Mouse (Mus musculus): Measurements from ENCODE around the gene Dffb.
"Not testable (repeated sequence)": the region's sequence is repeated elsewhere in the genome, so short reads cannot be mapped to it uniquely, and the experiment has no call there.

The Dffb gene

GRCm38 (mm10) chr4:153957444-153958250, 17.3 kb downstream of the Dffb start:
- peak; percentile 18 for DNase-seq

DNA sequence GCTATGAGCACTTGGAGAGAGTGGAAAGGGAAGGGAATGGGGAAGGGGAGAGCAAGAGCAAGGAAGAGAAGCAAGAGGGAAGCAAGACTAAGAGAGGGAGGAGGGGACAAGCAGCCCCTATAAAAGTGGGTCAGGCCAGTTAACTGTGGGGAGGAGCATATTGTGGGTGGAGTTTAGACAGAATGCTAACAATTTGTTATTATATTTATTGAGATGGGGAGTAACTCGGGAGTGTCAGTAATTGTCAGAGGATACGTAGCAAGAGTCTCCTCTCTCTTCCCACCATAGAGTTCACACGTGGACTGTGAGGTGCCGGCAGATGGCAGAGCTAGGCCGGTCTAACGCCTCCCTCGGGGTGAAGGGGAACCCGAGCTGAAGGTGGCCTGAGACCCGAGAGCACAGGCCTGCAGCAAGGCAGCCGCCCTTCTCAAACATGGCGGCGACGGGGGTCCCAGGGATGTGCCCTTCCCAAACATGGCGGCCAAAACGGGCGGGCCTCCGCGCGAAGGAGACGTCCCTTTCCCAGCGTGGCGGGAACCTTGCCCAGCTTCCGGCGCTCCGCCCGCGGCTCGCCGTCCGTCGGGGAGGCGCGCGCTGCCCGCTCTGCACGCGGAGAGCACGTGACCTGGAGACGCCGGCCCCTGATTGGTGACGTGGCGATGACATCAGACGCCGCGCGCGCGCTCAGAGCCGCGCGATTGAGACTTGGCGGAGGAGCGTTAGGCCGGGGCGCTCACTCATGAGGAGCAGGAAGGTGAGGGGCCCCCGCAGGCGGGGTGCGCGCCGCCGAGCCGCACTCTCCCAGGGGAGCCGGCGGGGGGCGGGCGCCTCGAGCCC, 18.1 kb downstream of the Dffb start, which contains the start of gene A430005L14Rik:
Gene A430005L14Rik, plus strand, starts transcription at position 669 of the 837 bp plus-strand sequence.
- peak; percentile 99 for DNase-seq

DNA sequence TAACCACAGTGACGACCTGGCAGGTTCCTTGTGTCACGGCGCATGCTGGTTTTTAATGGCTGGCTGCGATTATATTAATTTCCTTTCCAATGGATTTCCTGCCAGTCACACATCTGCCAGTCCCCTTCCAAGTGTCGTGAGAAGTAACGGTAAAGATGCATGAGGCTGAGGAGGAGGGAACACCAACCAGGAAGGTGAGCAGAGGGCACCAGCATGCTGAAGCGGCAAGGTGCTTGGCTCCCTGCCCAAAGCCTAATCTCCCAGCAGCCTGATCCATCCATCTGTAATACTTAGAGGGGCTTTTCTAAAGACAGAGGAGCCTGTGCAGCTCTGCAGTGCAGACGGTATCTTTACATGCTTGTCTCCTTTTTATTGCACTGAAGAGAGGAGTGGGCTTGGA, 19.3 kb downstream of the Dffb start:
- no peak for DNase-seq

DNA sequence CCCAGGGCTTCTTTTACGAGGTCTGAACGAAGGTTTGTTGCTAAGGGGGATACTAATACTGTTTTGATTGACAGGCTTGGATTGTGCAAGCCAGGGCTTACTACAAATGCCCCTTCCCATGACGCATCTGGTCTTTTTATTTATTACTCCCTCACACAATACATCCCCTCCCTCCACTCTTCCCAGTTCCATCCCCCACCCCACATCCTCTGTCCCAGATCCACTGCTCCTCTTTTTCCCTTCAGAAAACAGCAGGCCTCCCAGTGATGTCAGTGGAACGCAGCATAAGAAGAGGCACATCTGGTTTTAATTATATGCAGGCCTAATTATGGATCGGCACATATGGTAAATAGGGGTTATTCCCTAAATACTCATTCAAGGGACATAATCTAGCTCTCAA, 23.2 kb downstream of the Dffb start:
- DNase-seq = no peak

GRCm38 (mm10) chr4:153951150-153951549, 23.8 kb downstream of the Dffb start:
- no peak for DNase-seq

- DNase-seq = no peak
Measured at GRCm38 (mm10) chr4:153950372-153950771, 24.6 kb downstream of the Dffb start.

- no peak for DNase-seq
Measured at GRCm38 (mm10) chr4:153945741-153946140, 29.2 kb downstream of the Dffb start.

GRCm38 (mm10) chr4:153944261-153944660, 30.7 kb downstream of the Dffb start:
- no peak for DNase-seq

DNA sequence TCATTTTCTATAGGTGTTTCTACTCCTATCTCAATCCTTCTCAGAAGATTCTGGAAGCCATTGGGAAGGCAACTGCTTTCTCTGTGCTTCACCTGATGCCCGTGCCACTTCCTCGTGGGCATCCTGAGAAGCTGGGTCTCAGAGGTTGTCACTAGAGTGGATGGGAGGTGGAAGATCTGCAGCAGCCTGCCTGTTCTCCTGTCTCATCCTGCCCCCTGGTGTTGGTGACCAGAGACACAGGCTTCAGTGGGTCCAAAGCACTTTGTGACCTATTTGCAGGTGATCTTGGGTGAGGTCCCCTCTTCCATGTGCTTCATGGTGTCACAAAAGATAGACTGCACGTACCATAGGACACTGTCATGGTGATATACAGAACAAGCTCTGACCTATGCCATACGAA, 31.7 kb downstream of the Dffb start:
- DNase-seq = peak; percentile 62

DNA sequence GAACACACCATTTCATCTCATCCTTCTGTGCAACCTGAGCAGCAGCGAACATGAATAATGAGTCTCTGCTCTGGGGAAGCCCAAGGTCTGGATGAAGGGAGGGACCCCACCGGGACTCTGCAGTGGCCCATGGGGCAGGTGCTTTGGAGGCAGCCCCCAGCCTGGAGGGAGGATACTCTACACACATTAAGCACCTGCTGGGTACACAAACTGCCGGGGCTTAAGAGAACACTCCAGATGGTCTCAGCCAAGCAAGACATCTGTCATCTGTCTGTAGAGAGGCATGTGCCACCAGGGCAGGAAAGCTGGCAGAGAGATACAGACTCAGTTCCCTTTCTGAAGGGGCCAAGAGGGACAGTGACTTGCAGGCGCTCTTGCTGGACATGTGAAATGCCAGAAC, 45.0 kb downstream of the Dffb start:
- DNase-seq = no peak

DNA sequence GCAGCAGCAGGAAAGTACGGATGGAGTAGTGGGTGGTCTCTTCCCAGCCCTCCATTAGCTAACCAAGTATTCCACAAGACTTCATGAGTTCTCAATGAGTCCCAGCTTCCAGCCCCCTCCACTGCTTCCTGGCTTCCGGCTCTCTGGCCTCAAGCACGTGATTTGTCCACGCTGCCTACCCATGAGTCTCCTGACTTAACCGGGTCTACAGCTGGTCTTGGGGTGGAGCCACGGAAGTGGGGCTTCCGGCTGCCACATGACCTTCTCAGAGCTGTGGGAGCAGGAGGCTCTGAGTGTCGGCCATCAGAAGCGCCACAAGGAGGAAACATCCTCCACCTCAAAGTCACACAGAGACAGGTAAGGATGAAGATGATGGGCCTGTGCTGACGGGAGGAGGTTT, 45.5 kb downstream of the Dffb start:
- DNase-seq = no peak

- no peak for DNase-seq
Measured at GRCm38 (mm10) chr4:153928772-153929299, 46.1 kb downstream of the Dffb start.

DNA sequence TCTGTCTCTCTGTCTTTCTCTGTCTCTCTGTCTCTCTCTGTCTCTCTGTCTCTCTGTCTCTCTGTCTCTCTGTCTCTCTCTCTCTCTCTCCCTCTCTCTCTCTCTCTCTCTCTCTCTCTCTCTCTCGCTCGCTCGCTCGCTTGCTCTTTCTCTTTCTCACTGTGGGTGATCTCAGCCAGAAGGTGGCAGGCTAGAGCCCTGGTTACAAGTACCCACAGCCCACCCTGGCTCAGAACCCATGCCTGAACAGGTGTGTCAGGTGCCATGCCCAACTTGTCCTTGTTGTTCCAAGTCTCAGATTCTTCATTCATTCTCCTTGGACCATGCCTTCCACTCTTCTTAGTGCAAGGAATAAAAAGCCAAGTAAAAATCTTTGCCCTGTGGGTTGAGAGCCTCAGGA, 52.8 kb downstream of the Dffb start:
- DNase-seq = not testable (repeated sequence)

GRCm38 (mm10) chr4:153920517-153921233, 54.3 kb downstream of the Dffb start:
- DNase-seq = no peak

DNA sequence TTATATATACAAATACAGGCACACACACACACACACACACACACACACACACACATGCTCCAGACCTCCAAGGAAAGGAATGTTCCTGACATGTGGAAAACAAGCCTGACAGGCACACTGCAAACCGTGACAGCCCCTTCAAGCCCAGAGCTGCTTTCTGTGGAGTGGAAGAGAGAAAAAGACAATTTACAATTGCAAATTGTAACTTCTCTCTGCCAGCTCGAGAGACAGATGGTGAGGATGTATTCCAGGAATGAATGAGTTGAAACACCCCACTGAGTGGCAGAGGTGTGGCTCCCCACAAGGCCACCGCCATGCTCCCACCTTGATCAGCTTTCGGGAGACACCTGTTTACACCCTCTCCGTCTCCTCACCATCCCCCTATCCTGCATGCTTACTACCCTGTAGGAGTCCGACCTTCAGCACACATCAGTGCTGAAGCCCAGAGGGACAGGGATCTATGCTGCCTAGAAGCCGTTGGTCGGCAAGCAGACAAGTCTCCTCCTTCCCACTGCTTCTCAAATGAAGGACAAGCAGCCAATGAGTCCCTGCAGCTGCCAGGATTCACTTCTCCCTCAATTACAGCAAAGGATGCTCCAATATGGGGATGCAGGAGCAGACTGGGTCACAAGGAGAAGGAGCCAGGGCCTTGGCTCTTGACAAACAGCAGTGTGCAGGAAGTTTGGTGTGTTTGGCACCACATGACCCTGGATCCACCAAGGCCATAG, 57.0 kb downstream of the Dffb start:
- no peak for DNase-seq

Data from right cerebral cortex, postnatal 14 days (tissue).